Mouse (Mus musculus) urinary bladder, postnatal 36 days (tissue): ENCODE results near the gene Tmem236.

Experiments used
- DNase-seq, 2 experiments: peaks; one replicate each; pipeline ENCODE4 v3.0.0; 2022; ENCODE audit warnings: low spot score in 2 of 2, mixed read lengths in 1 of 2

Tmem236 gene

GRCm38 (mm10) chr2:14249839-14250564 is 75.7 kb downstream of the Tmem236 start:
- no peak for DNase-seq

- DNase-seq: no peak
Measured at GRCm38 (mm10) chr2:14251938-14252337, 77.6 kb downstream of the Tmem236 start.

- DNase-seq: no peak
Measured at GRCm38 (mm10) chr2:14258345-14258850, 84.1 kb downstream of the Tmem236 start.

- DNase-seq: no peak
Measured at GRCm38 (mm10) chr2:14262090-14262489, 87.8 kb downstream of the Tmem236 start.

- DNase-seq: no peak
Measured at GRCm38 (mm10) chr2:14269160-14269559, 94.8 kb downstream of the Tmem236 start.
